Mouse (Mus musculus): Measurements from ENCODE around the gene Akap5.
A peak's percentile ranks its signal among the peaks of the same experiment; 100 is the strongest.

Akap5 gene

DNA sequence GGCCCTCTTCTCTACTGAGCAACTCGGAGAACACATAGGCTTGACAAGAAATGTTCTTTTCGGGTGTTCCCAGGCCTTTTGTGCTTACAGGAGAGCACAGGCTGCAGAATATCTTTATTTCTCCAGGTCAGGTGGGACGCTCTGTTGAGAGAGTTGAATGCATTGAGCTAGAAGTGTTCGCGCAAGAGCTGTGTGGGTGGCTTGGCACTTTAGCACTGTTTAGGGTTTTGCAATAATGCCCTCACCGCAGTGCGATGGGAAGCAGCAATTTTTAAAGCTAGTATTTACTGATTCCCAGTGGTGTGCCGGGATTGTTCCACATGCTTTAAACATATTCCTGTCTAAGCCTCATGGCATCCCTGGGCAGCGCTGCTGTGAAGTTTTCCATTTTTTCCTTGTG lies 13.5 kb upstream of the Akap5 start:
- DNase-seq (ENCODE audit: low spot score): no peak

DNA sequence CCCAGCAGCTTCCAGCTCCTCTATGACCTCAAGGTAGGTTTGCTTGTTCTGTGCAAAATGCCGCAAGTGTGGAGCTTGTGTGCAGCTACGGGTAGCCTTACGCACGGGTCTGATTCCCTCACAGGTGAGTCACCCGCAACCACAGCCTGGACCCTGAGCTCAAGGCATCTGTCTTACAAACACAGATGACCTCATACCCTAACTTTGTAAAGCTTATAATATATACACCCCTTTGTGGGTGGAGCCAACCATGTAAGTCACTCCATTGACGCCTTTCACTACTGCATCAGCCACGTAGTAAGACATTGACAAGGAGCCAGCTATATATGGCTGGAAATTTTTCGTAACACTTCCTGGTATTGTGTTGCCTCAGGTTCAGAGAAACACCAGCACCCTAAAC lies 12.7 kb upstream of the Akap5 start:
- no peak for DNase-seq (ENCODE audit: low spot score)

- peak; percentile 80 for DNase-seq (ENCODE audit: low spot score)
Measured at GRCm38 (mm10) chr12:76318282-76319212, 6.1 kb upstream of the Akap5 start.

- DNase-seq (ENCODE audit: low spot score): no peak
Measured at GRCm38 (mm10) chr12:76326437-76327220, 1.9 kb downstream of the Akap5 start.

- DNase-seq (ENCODE audit: low spot score): no peak
Measured at GRCm38 (mm10) chr12:76328567-76329354, 4.1 kb downstream of the Akap5 start.

DNA sequence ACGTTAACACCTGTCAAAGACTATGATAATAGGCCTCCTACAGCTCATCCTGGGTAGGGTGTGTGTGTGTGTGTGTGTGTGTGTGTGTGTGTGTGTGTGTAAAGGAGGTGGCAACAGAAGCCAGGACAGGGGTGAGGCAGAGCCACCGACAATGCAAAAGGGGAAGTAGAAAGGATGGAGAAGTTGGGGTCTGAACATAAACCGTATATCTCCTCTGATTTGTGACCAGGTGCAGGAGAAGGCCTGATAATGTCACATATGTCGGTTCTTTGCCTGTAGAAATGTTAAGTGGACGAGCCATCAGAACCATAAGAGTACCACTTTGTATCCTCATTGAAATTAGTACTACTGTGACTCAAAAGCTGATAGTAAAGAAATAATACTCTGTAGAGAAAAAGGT lies 9.0 kb downstream of the Akap5 start:
- no peak for DNase-seq (ENCODE audit: low spot score)

DNA sequence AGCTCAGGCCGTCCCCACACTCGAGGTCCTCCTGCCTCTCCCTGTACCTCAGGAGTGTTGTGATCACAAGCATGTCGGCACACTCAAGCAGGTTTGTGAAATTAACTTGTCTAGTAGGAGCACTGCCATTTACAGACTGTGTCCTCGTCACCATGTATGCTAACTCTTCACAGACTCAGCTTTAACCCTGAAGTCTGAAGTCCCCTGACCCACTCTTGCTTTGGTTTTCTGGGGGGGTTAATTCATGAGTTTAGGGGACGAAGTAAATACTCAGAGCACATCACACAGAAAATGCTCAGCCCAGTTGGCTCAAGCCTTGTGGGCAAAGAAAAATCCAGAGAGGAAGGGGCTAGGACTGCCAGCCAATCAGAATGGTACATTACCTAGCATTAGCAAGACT lies 10.9 kb downstream of the Akap5 start:
- no peak for DNase-seq (ENCODE audit: low spot score)

DNA sequence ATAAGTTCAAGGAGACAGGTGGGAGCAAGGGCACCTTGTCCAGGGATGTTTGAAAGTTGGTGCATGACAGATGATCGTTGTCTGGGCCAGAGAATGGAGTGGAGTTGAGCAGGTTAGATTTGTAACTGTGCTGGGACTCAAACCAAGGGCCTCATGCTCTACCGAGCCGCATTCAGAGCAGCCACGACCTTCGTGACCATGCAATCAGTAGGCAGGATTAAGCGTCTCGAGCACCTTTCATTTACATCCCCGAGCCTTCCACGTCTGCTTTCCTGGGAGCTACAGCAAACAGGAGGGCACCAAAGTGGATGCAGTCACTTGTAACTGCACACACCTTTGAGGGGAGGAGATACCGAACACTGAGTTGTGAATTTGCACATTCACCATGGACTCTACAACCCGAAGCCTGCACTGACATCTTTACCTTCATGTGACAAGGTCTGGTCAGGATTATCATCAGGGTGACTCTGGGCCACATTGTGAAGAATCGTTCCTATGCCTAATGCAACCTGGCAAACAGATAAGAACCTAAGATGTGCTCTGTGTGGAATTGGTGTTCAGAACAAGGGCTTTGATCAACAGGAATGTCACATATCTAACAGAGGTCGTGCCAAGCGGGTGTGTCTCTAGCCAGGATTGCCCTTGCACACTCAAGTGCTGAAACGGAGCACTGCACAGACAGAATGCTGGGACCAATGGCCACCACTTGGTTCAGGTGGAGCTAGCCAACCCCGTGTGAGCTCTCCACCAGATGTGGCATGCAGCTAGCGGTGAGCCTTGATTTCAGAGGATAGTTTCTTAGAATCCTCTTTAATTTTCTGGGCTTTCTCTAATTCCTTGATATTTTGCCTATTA lies 11.6 kb downstream of the Akap5 start:
- no peak for DNase-seq (ENCODE audit: low spot score)

- DNase-seq (ENCODE audit: low spot score): peak; percentile 75
Measured at GRCm38 (mm10) chr12:76341080-76341479, 16.4 kb downstream of the Akap5 start.

GRCm38 (mm10) chr12:76345759-76346455 lies 21.2 kb downstream of the Akap5 start:
- no peak for DNase-seq (ENCODE audit: low spot score)

GRCm38 (mm10) chr12:76349680-76350220 lies 25.1 kb downstream of the Akap5 start:
- DNase-seq (ENCODE audit: low spot score): no peak

GRCm38 (mm10) chr12:76360868-76361267 lies 36.2 kb downstream of the Akap5 start:
- no peak for DNase-seq (ENCODE audit: low spot score)

DNA sequence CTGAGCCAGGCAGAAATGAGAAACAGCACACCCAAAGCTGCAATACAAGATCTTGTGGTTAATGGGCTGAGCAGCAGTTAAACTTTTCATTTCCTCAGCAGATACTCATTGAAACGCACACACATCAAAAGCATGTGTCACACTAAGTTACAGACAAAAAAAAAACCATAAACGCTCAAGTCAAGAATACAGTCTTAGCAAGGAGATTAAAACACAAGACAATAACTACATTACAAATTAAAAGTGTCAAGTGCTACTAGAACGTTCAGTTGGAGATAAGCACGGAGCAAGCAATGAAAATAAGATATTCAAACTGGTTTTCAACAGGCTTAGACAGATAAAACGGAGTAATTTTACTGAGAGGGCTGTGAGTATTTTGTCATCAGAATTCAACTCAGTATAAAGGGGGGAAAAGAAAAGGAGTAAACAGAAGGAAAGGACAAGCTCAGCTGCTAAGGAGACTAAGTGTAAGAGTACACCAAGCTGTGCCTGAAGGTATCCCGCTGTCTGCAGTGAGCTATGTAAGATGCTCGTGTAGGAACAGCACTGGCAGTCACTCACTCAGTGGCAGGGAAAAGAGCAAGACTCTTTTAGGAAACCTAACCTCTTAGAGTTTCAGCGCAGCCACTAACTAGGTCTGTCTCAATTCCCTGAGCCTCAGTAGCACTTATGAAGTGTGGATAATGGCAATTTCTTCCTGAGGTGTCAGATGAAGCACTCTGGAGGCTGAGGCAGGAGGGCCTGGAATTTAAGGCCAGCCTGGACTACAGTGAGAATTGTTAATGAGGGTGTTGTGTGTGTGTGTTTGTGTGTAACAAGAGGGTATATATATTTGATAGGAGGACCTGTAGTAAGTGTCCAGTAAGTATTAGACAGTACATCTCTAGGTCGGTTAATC lies 37.0 kb downstream of the Akap5 start:
- DNase-seq (ENCODE audit: low spot score): peak; percentile 64

- DNase-seq (ENCODE audit: low spot score): no peak
Measured at GRCm38 (mm10) chr12:76362303-76362676, 37.6 kb downstream of the Akap5 start.

GRCm38 (mm10) chr12:76366276-76366675 lies 41.6 kb downstream of the Akap5 start:
- no peak for DNase-seq (ENCODE audit: low spot score)

DNA sequence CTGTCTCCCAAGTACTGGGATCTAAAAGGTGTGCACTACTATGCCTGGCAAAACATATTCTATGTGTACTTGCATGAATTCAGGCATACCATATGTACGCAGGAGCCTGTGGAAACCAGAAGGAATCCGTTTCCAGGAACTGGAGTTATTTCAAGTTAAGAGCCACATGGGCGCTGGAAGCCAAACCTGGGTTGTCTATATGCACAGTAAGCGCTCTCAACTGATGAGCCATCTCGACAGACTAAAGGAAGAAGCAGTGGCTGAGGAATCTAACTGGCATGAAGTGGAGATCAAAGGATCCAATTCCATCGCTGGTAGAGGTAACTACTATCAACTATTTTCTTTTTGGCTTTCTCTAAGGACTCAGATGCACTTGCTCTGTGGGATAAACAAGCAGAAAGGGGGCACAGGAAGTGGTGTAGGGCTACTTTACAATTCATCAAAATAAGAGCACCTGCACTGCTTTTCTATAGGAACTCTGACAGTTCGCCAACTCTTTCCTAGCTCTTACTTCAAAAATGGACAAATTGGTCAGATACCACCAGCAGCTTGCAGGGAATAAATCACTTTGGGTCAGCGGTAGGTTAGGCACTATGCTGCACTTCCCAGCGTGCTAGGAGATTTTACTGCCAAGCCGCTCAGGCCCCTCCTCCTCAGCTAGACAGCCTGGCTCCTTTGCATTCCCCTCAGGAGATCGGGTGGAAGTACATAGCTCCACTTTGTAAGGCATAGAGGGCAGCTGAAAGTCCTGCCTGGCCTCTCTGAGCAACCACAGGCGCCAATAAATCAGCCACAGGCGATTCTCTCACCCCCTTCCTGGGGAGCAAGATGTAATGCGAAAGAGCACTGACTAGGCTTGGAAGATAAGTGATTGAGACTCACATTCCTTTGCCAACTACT lies 42.7 kb downstream of the Akap5 start:
- peak; percentile 63 for DNase-seq (ENCODE audit: low spot score)

- DNase-seq (ENCODE audit: low spot score): no peak
Measured at GRCm38 (mm10) chr12:76368201-76368789, 43.6 kb downstream of the Akap5 start.

DNA sequence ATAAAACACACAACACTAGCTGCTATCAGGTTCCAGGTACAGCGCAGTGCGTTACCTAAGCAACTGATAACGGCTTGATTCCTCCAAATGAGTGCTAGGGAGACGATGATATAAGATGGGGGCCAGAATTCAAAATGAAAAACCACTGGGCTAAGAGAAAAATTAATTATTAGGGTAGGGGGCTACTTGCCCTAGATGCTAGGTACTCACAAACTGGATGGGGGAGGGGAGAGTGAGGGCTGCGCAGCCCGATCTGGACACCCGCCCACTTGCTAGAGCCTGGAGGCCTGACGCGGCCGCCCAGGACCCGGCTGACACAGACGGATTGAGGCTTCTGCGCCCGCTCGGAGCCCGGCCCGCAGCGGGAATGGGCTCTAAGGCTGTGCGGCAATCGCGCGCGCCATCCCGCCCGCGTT lies 44.1 kb downstream of the Akap5 start:
- DNase-seq (ENCODE audit: low spot score): peak; percentile 63
